Mouse (Mus musculus) spleen, postnatal 14 days (tissue): ENCODE measurements around the gene Smtn.

Experiments
- DNase-seq, 2 experiments: peaks; one replicate each; pipeline ENCODE4 v3.0.0; 2021 to 2022; ENCODE audit warnings: low spot score in 2 of 2

Gene Smtn

DNA sequence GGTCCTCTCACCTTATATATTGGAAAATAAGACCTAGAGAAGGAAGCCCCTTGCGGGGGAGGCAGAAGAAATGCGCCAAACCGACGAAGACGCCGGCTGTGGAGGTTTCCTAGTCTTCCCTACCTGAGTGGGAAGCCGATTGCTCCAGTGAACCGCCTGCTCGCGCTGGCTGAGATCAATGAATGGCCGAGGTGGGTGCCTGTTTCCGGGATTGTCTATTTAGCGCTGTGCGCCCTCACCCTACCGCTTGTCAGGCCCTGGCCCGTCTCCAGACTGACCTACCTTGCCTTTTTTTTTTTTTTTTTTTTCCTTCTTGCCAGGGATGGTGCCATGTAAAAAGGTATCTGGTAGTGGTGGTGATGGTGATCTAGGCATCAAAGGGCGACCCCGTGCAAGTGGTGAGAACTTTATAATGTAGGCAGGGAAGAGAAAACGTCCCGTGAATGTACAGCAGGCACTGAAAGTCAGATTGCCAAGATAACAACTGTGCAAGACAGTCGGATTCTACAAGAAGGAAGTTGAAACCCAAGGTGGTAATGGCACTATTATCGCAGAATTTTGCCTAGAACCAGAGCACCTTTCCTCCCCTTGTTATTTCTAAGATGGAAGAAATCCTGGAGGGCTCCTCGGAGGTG lies at the start of gene Smtn:
TSS of gene Smtn (minus strand) at position 162 of the 635 bp plus-strand sequence.
- DNase-seq, result no peak

DNA sequence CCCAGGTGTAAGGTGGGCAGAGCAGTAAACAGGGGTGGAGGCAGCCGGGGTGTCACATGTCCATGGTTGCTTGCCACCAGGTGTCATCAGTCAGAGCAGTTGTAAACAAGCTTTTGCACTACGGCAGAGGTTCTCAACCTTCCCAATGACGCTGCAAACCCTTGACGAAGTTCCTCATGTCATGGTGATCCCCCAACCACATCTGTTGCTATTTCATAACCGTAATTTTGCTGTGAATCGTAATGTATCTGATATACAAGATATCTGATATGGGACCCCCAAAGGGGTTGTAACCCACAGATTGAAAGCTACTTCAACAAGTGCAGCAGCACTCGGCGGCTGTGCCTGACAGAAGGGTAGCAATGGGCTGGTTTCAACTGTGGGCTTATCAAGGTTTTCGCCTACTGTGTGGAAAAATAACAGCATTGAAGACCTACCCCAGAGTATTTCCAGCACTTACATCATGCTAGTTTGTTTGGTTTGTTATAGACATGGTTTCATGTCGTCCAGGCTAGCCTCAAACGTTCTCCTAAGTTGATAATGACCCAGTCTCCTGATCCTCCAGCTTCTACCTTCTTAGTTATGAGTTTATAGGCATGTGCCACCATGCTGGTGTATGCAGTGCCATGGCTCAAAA lies 47.7 kb upstream of the Smtn start:
- DNase-seq, result no peak

DNA sequence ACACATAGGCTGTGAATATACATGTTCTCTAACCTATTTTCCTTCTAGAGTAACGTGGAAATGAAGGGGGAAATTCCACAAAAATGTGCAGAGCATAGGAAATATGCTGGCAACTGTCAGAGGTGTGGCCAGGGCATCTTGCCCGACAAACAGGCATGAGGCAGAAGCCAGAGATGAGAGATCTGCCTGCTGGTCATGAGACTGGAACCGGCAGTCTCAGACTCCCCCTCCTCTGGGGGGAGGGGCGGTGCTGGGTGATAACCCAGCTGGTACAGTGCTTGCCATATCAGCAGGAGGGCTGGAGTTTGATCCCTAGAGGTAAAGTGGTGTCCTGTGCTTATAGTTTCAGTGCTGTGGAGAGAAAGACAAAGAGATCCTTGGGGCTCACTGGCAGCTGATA lies 46.9 kb upstream of the Smtn start:
- no peak for DNase-seq

DNA sequence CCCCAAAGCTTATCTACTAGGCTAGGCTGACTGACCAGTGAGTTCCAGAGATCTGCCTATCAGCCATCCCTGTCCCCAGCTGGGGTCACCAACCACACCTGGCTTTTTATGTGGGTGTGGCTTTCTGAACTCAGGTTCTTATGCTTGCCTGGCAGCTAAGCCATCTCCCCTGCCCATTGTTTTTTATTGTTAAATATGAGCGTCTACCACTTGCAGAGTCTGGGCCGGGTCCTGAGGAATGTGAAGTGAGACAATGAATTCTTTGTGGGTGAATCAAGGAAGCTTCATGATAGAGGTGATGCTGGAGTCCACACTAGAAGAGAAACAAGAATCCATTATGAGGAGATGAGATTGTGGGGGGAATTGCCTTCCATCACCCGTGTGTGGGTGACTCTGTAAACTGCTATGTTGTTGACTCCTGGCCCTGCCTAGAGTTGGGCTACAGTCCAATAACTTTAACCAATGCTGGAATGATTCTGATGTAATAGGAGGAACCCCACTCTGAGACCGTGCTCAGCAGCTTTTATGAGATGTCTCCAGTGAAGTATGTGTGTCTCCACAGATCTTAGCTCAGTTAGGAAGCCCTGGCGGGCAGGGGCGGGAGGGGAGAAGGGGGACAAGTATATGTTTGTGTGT lies 45.7 kb upstream of the Smtn start:
- DNase-seq, result no peak

DNA sequence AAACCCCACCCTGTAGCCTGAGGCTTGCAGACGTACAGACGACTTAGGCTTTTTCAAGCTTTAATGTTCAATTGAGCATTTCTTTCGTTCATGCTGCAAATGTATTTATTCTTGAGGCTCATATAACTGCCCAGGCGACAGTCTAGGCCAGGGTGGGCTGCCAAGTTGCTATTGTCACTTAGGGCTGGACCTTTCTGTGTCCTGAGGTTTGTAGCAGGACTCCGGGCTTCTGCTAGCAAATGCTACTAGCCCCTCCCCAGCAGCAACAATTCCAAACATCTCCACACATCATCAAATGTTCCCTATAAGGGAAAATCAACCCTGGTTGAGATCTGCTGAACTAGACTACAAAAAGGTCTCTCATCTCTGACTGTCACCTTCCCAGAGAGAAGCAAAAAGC lies 42.7 kb upstream of the Smtn start:
- no peak for DNase-seq

DNA sequence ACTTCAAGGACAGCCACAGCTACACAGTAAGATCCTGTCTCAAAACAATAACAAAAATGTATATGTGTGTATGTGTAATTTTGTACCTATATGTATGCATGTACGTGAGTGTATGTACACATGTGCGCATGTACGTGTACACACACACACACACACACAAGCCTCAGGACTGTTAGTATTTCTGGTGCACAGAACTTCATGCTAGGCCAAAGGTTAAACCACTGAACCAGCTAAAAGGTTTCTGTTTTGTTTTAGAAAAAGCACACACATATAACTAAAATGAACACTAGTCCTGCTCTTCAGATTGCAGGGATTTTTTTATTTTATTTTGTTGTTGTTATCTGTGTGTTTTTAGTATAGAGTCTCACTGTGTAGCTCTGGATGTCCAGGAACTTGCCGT lies 41.5 kb upstream of the Smtn start:
- DNase-seq, result no peak

DNA sequence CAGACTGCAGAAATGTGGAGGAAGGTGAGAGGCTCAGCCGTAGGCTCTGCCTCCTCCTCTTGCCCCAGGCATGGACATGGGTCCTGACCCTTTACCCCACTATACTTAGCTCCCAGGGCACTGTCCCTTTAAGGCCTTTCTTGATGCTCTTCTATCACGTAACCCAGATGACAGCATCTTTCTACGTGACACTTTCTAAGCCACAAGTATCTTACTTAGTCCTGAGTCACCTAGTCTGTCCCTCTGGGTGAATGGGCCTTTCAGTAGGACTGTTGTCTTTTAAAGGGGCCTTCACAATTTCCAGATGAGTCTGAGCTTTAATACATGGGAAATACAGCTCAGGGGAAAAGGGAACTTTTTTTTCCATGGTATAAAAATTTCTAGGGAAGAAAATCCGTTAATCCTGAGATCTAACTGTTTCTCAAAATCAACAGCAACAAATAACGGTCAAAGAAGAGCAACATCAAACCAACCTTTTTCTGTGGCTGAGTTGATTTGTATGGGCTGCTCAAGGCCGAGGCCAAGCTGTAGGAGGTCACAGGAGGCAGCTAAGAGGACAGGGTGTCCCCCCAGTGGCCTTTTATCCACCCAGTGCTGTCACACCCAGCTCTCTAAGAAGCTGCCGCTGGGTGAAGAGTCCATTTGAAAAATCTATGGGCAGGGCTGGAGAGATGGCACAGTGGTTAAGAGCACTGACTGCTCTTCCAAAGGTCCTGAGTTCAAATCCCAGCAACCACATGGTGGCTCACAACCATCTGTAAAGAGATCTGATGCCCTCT lies 40.1 kb upstream of the Smtn start:
- no peak for DNase-seq

DNA sequence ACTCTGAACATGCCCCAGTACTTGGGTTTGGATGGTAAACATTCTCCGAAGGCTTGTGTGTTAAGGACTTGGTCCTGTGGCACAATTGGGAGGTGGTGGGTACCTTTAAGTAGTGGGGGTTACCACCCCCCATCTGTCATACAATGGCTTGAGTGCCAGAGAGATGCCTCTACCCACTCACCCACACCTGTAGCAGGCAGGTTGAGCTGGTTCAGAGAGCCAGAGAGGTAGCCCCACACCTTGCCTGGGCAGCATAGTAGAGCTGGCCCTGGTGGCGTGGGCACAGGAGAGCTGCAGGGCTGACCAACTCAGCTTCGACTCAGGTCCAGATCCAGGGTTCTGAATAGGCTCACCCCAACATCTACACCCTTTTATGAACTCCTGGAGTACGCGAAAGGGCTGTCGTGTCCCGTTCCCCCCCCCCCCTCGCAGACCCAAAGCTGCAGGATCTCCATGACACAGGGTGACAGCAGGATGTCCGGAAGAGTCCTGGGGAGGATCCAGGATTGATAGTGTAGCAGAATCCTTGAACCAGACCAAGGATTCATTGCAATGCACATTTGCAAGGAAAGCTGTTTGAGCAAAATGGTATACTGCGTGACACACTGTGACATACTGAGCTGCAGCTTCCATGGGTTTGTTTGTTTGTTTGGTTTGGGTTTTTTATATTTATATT lies 37.8 kb upstream of the Smtn start:
- no peak for DNase-seq

DNA sequence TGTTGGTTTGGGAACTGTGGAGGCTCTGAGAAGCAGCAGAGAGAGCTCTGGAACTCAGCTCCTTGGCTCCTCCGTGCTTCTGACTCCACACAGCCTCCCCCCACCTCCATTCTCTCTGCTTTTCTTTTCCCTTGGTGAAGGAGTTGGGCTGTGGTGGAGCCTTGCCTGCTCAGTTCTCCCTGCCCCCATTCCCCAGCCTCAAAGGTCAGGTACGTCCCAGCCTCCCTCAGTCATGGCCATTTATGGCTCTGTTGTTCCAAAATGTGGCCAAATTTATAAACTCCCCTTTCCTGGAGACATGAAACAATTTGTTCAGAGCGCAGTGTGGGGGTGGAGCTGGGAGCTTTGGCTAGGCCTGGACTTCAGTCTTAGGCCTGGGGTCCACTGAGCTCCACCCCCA lies 34.8 kb upstream of the Smtn start:
- no peak for DNase-seq

DNA sequence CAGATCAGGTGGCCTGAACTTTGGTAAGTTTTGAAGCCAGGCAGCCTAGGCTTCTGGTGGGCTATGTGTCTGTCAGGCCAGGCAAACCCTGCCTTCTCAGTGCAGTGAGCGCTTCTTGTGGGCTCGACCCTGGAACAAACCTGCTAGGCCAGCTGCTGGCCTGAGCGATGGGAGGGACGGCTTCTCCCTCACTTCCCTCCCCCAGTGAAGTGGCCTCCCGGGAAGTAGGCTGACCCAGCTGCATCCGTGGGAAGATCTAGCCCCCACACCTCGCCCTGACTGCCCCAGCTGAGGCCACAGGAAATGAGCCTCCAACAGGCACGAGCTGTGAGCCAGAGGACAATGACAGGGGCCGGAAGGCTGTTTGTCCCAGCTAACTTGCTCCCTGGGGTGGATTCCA lies 32.7 kb upstream of the Smtn start:
- DNase-seq, result no peak

DNA sequence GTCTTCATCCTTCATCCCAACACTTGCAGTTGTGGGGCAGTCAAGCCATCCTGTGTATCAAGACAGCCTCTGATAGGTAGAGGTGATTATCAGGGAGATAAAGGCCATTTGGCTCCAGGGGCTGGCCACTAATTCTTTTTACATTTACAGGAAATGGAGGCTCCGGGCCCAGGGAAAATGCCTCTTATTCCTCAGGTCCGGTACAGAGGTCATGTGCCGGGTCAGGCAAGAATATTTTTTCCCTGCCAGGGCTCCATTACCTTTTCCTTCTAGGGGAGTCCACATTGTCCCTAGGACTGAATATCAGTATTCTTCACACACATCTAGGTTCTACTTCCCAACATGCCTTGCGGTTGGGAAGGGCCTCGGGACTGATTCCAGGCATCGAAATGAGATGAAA lies 31.8 kb upstream of the Smtn start:
- DNase-seq, result no peak

DNA sequence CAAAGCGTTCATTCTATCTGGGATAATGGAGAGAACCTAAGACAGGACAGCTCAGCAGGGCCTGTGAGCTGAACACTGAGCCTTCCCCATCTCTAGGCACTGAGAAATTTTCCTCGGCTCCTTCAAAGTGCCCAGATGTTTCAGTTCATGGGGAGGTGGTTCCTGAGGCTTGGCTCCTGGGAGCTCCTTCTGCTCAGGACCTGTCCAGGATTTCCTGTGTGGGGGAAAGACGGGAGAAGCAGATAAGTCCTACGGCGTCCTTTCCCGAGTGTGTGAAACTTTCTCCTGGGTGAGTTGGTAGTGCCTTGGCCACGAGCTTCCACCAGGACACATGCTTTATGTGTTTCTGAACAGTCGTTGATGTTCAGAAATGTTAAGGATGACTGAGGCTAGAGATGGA lies 29.9 kb upstream of the Smtn start:
- no peak for DNase-seq

DNA sequence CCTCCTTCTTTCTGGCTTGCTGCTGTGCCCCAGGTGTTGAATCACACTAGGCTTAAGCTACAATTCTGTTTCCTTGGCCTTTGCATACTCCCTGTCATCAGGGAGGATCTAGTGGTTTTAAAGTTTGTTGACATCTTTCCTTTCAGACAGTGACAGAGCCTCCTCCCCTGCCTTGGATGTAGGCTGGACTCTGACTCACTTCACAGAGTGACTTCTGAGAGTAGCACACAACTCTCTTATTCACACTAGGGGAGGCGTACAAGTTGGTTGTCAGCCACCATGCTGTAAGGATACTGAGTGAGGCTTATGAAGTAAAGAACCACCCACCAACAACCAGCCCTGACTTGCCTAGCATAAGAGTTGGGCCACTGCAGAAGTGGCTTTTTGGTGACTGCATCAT lies 27.5 kb upstream of the Smtn start:
- no peak for DNase-seq

DNA sequence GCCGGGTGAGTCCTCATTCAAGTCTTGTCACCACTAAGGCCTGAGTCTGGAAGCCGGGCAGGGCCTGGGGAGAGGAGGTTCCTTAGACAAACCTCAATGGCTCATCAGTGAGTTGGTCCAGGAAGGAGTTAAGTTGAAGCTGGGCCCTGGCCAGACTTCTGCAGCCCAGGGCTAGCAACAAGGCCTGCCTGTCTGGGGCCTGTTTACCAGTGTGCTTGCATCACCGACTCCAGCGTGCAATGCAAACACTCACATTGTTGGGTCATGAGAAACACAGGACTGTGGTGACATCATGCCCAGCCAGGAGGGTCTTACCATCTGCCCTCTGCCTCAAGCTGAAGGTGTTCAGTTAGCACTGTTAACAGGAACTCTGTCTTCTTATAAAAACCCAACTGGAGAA lies 25.6 kb upstream of the Smtn start:
- no peak for DNase-seq

DNA sequence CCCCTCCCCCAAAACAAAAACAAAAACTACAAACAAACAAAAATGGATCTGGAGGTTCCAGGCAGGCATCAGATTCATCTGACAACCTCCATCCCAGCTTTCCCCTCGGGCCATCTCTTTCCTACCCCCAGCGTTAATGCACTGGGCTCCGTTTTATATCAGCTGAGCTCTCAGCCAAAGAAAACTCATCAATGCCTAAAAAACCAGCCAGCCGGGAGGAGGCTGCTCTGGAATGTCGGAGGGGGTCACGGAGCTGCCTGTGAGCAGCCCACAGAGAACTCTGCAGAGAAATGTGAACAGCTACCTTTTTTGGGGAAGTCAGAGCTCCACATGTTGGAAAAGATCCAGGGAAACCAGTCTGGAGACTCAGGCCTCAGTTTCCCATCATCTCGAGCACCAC lies 24.0 kb upstream of the Smtn start:
- DNase-seq, result no peak

DNA sequence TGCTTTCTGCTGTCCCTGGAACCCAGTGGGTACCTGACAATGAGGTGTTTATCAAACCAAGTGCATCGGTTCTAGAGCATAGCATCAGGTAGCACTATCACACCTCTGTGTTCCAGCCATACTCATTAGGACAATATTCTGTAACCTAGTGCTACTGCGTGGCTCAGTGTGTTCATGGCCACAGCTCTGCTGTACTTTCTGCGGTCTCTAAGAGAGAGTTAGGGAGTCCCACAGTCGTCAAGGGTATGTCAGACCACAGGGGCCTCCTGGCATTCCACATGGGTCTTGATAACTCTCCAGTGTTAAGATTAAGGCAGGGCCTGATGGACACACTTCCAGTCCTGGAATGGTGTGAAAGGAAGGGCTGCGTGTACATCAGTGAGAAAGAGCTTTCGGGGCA lies 23.4 kb upstream of the Smtn start:
- DNase-seq, result no peak

DNA sequence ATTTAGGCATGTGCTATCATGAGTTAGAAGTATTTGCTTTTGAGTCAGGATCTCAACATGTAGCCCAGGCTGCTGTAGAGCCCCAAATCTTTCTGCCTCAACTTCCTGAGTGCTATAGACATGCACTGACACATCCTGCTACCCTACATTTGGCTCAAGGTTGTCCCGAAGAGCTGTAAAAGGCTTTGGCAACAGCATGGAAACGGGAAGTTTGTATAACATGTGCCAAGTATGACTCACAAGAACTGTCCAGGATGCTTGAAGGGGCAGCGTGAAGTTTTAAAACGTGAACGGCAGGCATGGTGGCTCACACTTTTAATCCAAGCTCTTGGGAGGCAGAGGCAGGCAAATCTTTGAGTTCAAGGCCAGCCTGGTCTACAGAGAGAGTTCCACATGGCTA lies 19.8 kb upstream of the Smtn start:
- DNase-seq, result no peak

DNA sequence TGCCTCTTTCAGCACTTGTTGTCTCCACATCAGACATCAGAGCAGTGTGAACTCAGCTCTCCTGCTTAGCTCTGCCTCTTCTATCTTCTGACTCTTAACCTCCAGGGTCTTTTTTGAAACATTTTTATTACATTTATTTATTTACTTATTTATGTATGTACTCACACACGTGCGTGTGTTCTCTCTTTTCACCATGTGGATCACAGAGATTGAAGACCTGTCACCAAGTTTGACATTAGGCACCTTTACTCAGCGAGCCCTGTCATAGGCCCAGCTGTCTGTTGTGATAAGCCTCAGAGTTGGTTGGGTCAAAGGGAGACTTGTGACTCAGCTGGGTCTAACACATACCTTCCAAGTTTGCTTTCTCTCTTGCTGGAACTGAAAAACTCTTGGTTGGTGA lies 17.4 kb upstream of the Smtn start:
- DNase-seq, result no peak

DNA sequence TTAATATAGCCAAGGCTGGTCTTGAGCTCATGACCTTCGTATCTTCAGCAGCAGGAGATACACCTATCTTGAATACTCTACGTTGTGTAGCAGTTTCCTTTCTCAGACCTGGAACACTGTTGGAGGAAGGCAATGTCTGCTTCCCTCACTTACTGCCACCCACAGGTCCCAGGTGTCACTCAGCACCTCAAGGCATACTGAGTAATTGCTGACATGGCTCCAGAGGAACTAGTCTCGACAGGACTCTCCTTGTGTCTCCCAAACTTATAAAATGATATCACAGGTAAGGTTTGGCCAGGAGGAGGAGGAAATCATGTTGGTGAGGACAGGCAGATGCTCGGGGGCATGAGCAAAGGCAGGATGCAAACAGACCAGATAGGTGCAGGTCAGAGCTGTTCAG lies 14.6 kb upstream of the Smtn start:
- DNase-seq, result no peak

DNA sequence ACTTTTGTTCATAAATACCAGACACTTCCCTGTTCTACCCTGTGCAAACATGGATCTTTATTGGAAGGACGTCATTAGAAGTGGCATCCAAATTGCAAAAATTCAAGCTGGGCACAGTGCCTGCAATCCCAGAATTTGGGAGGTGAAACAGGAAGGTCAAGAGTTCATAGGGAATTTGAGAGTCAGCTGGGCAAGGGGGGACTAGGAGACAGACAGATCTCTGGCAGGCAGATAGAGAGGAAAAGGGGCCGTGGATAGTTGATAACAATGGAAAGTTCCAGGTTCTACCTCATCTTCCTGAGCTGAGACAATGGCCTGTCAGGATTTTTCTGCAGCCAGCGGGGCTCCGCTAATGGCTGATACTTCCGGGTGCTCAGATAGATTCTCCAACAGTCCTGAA lies 9.4 kb upstream of the Smtn start:
- DNase-seq, result no peak

DNA sequence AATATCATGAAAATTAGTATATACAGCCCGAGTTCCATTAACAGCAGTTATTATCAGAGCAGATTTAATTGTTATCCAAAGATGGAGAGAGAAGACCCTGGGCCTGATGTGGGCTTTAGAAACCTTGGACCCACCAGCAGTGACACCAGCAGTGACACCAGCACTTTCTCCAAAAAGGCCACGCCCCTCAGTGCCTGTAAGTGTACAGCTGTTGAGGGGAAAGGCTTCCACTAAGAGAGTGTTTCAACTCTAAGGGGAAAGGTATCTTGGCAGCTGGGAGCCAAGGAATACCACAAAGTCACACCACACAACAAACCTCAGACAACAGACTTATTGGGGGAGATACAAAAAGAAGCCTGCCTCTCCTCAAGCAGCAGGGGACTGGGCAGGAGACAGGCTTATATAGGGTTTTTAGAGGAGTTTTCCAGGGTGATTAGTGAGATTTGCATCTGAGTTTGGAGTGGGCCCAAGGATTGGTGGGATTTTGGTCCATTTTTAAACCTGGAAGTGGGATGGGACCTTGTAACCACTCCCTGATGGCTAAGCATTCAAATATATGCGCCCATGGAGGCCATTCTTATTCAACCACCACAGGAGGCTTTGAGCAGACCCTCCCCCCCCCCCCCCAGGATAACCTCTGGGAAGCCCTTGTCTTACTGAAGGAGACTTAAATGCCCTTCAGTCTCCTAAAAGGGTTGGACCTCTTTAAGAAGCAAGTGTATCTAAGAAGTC lies 8.3 kb upstream of the Smtn start:
- no peak for DNase-seq

DNA sequence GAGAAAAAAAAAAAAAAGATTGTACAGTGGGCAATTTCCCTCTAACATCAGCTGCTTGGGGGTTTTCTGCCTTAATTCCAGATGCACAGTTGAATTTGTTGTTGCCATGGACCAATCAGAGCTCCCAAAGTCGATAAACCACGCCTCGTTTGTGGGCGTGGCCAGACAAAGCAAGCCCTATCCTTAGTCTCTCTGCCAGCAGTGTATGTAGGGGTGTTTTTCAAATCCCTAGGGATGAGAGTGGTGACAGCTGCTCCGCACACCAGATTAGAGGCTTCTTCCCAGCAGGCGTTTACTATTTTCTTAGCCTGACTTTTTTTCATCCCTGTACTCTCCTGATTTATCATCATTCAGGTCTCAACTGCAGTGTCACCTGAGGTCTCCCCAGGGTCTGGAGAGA lies 7.6 kb upstream of the Smtn start:
- DNase-seq, result no peak
